Mouse (Mus musculus) heart, adult 8-10 months (tissue): ENCODE results near the gene Cd320. TPM values are rescaled to one million over a fixed set of nuclear protein-coding genes. Genes with fewer than 3 reads are reported as not detected.
"Not testable (repeated sequence)": the region's sequence is repeated elsewhere in the genome, so short reads cannot be mapped to it uniquely, and the experiment has no call there.

Experiments
- DNase-seq: peaks from one replicate; pipeline ENCODE4 v3.0.0; 2022; ENCODE audit warnings: low spot score
- microRNA-seq: library from miRNA; unstranded; fragments of <30 nt; microRNA quantifications from one replicate; pipeline ENCODE4 v1.2.0, GENCODE M21; 2022
- total RNA-seq, 4 experiments: library from RNA; stranded (reverse); gene quantifications; 2 replicates each; pipeline ENCODE4 v1.2.4; 2022

Cd320 gene
- total RNA-seq, 4 experiments from 2014 or later, result 28.9 to 33.6 (median 33.2) TPM

DNA sequence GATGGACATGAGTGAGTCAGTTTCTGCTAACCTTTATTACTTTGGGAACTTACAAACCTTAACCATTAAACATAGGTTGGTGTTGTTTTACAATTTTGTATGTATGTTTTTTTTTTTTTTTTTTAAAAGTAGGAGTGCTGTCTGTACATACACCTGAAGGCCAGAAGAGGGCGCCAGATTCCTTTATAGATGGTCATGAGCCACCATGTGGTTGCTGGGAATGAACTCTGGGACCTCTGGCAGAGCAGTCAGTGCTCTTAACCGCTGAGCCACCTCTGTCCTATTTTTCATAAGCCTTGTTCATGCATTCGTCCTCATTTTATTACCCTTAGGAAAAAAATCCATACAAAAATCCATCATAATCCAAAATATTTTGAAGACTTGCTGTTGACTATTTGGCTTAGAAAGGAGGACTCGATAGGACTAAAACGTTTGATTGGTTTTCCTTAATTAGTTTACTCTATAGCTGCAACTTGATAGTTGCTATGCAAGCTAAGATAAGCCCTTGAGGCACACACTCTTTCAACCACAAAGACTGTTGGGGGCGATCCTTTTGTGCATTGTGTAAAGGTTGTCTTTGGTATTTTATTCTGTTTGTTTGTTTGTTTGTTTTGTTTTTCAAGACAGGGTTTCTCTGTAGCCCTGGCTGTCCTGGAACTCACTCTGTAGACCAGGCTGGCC lies 54.4 kb downstream of the Cd320 start:
- no peak for DNase-seq

DNA sequence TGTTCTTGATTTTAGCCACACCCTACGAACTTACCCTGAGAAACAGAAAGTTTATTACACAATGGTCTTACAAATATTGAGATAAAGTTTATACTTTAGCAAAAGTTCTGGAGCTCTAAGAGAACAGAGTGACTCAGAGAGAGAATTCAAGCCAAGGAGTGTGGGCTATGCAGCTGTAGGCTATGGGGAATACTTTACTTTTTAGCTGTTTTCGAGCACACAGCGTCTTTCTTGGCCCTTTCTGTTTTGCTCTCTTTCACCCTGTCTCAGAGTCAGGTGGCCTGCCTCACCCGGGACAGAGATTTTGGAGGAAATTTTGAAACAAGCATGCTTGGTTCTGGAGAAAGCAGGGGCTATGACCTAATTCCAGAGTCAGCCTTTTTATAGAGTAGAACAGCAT lies 55.3 kb downstream of the Cd320 start:
- not testable (repeated sequence) for DNase-seq

Small RNA genes within 50 kb of the gene (microRNA-seq; reads per million reads assigned to microRNA genes)
- gene Gm27740, result not detected

Other genes starting within 250 kb of the Cd320 start
- gene Zfp414, start 214.0 kb upstream of the Cd320 start, total RNA-seq, result 10 to 100 TPM in 1 of 4 experiments, 1 to 10 TPM in 3; 7.0 to 11.4 (median 8.8) TPM
- gene Pram1, start 205.0 kb upstream of the Cd320 start, total RNA-seq, result under 1 TPM in 2 of 4 experiments, not detected in 2; 0.27 to 0.31 TPM
- 10 to 100 TPM; 76.0 to 96.9 (median 84.0) TPM for gene Hnrnpm, start 156.2 kb upstream of the Cd320 start, total RNA-seq
- gene March2, start 124.4 kb upstream of the Cd320 start, total RNA-seq, result 100 to 1,000 TPM; 126 to 160 (median 136) TPM
- 100 to 1,000 TPM; 248 to 275 (median 267) TPM for gene Rab11b, start 82.6 kb upstream of the Cd320 start, total RNA-seq
- gene Angptl4, start 61.3 kb upstream of the Cd320 start, total RNA-seq, result 1 to 10 TPM; 2.9 to 9.8 (median 8.3) TPM
- gene Kank3, start 32.6 kb upstream of the Cd320 start, total RNA-seq, result 10 to 100 TPM; 44.4 to 64.9 (median 51.3) TPM
- 100 to 1,000 TPM; 691 to 822 (median 750) TPM for gene Rps28, start 18.5 kb upstream of the Cd320 start, total RNA-seq
- gene Ndufa7, start 18.5 kb upstream of the Cd320 start, total RNA-seq, result 100 to 1,000 TPM; 676 to 749 (median 700) TPM
- gene Gm7029, start 30.7 kb downstream of the Cd320 start, total RNA-seq, result not detected
- 1 to 10 TPM in 1 of 4 experiments, under 1 TPM in 3; 0.31 to 1.9 (median 0.51) TPM for gene Kifc1, start 47.6 kb downstream of the Cd320 start, total RNA-seq
- gene Platr17, start 62.0 kb downstream of the Cd320 start, total RNA-seq, result not detected
- gene Daxx, start 66.3 kb downstream of the Cd320 start, total RNA-seq, result 10 to 100 TPM; 11.5 to 16.2 (median 13.7) TPM
- 100 to 1,000 TPM in 2 of 4 experiments, 10 to 100 TPM in 2; 96.8 to 113 (median 105) TPM for gene Tapbp, start 72.8 kb downstream of the Cd320 start, total RNA-seq
- 10 to 100 TPM; 18.1 to 21.0 (median 19.3) TPM for gene Zbtb22, start 72.8 kb downstream of the Cd320 start, total RNA-seq
- 10 to 100 TPM; 29.8 to 35.1 (median 34.1) TPM for gene Rgl2, start 86.5 kb downstream of the Cd320 start, total RNA-seq
- gene Pfdn6, start 97.3 kb downstream of the Cd320 start, total RNA-seq, result 10 to 100 TPM; 62.7 to 82.9 (median 71.1) TPM
- gene Wdr46, start 97.6 kb downstream of the Cd320 start, total RNA-seq, result 10 to 100 TPM; 10.1 to 12.8 (median 11.6) TPM
- 1 to 10 TPM in 3 of 4 experiments, under 1 TPM in 1; 0.89 to 2.6 (median 1.6) TPM for gene B3galt4, start 108.4 kb downstream of the Cd320 start, total RNA-seq
- gene Vps52, start 112.7 kb downstream of the Cd320 start, total RNA-seq, result 10 to 100 TPM; 35.6 to 45.0 (median 41.6) TPM
- gene Rps18, start 112.9 kb downstream of the Cd320 start, total RNA-seq, result 100 to 1,000 TPM; 373 to 430 (median 408) TPM
- gene H2-K1, start 157.3 kb downstream of the Cd320 start, total RNA-seq, result 100 to 1,000 TPM; 111 to 163 (median 123) TPM
- gene Ring1, start 181.6 kb downstream of the Cd320 start, total RNA-seq, result 10 to 100 TPM; 11.9 to 18.1 (median 14.1) TPM
- gene H2-Ke6, start 185.0 kb downstream of the Cd320 start, total RNA-seq, result 100 to 1,000 TPM; 134 to 149 (median 137) TPM
- 10 to 100 TPM; 64.1 to 79.1 (median 73.2) TPM for gene Slc39a7, start 188.6 kb downstream of the Cd320 start, total RNA-seq
- 10 to 100 TPM; 33.4 to 46.3 (median 42.3) TPM for gene Rxrb, start 188.7 kb downstream of the Cd320 start, total RNA-seq
- 1 to 10 TPM in 3 of 4 experiments, under 1 TPM in 1; 0.87 to 1.3 (median 1.2) TPM for gene Col11a2, start 196.3 kb downstream of the Cd320 start, total RNA-seq
- under 1 TPM in 2 of 4 experiments, not detected in 2; 0.25 to 0.28 TPM for gene H2-Oa, start 249.2 kb downstream of the Cd320 start, total RNA-seq